Mouse (Mus musculus) spleen, adult 2 months (tissue): ENCODE results near the gene Nr1d2. TPM values are rescaled to one million over a fixed set of nuclear protein-coding genes. Genes with fewer than 3 reads are reported as not detected.

Experiments used
- DNase-seq, 2 experiments: peaks; one replicate each; pipeline versions ENCODE4 v3.0.0 to v3.0.0-alpha.2; 2012 to 2021; ENCODE audit warnings: low spot score in 2 of 2, low read depth in 1 of 2
- H3K27ac ChIP-seq: fragments of 200-500 bp; 2 replicates; pipeline ENCODE4 v1.5.1; 2012; ENCODE audit warnings: low read length, inconsistent platforms; ENCODE audit not compliant: insufficient read depth
- H3K27me3 ChIP-seq: fragments of 200-500 bp; 2 replicates; pipeline ENCODE4 v1.6.1; 2012; ENCODE audit warnings: mild to moderate bottlenecking, moderate library complexity, low read length, inconsistent platforms; ENCODE audit not compliant: control insufficient read depth, insufficient read depth
- H3K36me3 ChIP-seq: fragments of 200-500 bp; 2 replicates; pipeline ENCODE4 v1.6.1; 2012; ENCODE audit warnings: mild to moderate bottlenecking, low read length, inconsistent platforms; ENCODE audit not compliant: control insufficient read depth, insufficient read depth
- H3K4me1 ChIP-seq: fragments of 200-500 bp; 2 replicates; pipeline ENCODE4 v1.6.1; 2011; ENCODE audit warnings: inconsistent platforms; ENCODE audit not compliant: control insufficient read depth, insufficient read depth, insufficient read length
- H3K4me3 ChIP-seq: fragments of 200-500 bp; 2 replicates; pipeline ENCODE4 v1.5.1; 2011; ENCODE audit warnings: mild to moderate bottlenecking, inconsistent platforms; ENCODE audit not compliant: insufficient read depth, insufficient read length; ENCODE audit errors: extremely low read depth
- CTCF ChIP-seq: fragments of 200-500 bp; IDR thresholded peaks from 2 replicates; pipeline ENCODE4 v1.5.1; 2011; ENCODE audit warnings: mild to moderate bottlenecking, inconsistent platforms; ENCODE audit not compliant: insufficient read depth, insufficient read length, insufficient replicate concordance; ENCODE audit errors: extremely low read depth
- POLR2A ChIP-seq: fragments of 200-500 bp; IDR thresholded peaks from 2 replicates; pipeline ENCODE4 v1.6.1; 2011; ENCODE audit warnings: low read depth, low read length, inconsistent platforms
- polyA plus RNA-seq: library from polyadenylated mRNA; depleted of rRNA; stranded (reverse); fragments of >200 nt; gene quantifications from 2 replicates; pipeline ENCODE4 v1.2.3, GENCODE M21; 2012; rRNA removed

Gene Nr1d2
- polyA plus RNA-seq, 1 experiment = 4.8 TPM

DNA sequence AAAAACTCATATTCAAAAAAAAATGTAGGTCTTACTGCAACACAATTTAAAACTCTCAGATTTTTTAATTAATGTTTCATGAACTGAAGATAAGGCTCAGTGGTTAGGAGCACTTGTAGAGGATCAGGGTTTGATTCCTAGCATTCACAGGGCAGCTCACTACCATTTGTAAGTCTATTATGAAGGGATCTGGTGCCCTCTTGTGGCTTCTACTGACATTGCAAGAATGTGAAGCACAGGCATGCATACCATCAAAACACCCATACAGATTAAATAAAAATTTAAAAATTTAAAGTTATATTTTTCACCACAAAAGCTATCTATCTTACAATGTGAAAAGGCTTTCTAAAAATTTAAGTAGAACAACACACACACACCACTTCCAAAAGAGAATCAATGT lies 71.9 kb downstream of the Nr1d2 start:
- H3K4me3 ChIP-seq = no peak overlapping the region
- H3K27me3 ChIP-seq = no peaks in the 10 kb centered on the region
- H3K27ac ChIP-seq = no peak overlapping the region
- peak; percentile 7 to 43 for DNase-seq
- no peaks in the 10 kb centered on the region for H3K36me3 ChIP-seq
- H3K4me1 ChIP-seq = no peaks in the 10 kb centered on the region
- peak; percentile 43; the same call in 1 of the 2 replicates for TF ChIP-seq CTCF
- no peak for TF ChIP-seq POLR2A

Other genes with a start within 250 kb of the Nr1d2 start
- gene Nkiras1, start 32.0 kb upstream of the Nr1d2 start, polyA plus RNA-seq = 1.2 and 1.3 TPM in 2 replicates
- 242 and 290 TPM in 2 replicates for gene Rpl15, start 32.3 kb upstream of the Nr1d2 start, polyA plus RNA-seq
- gene Ube2e1, start 92.7 kb upstream of the Nr1d2 start, polyA plus RNA-seq = 11.8 and 12.7 TPM in 2 replicates